Mouse (Mus musculus) spleen, postnatal 10 days (tissue): ENCODE measurements around the gene Gm11487.
"Not testable (repeated sequence)": the region's sequence is repeated elsewhere in the genome, so short reads cannot be mapped to it uniquely, and the experiment has no call there.

Source experiments
- DNase-seq, 2 experiments: peaks; one replicate each; pipeline ENCODE4 v3.0.0; 2021 to 2022; ENCODE audit warnings: low spot score in 2 of 2

The Gm11487 gene

DNA sequence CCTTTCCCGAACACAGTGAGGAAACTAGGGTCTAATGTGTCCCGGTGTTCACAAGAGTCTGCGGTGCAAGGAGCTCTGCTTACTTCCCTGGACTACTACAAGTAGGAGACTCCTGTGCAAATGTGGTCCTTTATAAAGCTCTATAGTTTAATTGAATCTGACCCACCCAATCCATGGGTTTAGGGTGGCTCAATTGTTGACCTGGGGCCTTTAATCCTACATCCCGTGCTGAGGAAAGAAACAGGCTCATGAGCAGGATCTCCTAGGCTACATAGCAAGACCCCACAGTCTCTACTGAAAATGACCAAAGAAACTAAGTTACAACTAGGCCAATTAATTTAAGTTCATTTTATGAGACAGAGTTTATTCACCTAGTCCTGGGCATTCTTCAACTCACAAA, at the start of gene Gm11487:
Gene Gm11487, minus strand, starts transcription at position 101 of the 400 bp plus-strand sequence.
- not testable (repeated sequence) for DNase-seq

DNA sequence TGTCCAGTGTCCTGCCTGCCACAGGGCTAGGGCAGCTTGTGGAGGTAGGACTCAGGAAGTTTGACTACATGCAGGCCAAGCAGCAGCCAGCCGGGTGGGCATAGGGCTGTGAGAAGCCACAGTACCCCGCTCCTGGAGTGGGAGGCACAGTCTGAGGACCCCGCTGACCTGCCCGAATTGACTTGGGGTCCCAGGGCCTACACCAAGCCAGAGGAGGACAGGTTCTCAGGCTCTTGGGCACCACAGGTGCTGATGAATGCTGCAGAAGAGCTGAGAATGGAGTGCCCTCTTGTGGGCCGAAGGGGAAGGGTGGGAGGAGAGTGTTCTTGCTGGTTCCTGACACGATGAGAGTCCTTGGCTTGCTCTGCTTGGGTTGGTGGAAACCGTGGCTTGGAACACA, 39.8 kb upstream of the Gm11487 start:
- no peak for DNase-seq

DNA sequence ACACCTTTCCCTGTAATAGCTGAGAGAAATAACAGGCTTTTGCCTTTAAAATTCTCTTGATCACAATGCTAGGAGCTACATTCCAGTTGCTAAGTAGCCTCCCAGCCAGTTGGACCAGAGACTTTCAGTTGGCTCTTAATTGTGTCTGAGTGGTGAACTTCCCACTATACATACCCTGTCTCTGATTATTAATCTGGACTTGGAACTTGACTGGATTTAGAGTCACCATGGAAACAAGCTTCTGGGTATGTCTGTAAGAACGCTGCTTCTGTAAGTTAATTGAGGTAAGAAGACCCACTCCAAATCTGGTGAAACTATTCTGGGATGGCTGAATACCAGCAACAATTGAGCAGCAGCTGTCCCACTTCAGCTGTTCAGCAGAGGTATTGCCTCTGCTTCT, 37.7 kb upstream of the Gm11487 start:
- no peak for DNase-seq

DNA sequence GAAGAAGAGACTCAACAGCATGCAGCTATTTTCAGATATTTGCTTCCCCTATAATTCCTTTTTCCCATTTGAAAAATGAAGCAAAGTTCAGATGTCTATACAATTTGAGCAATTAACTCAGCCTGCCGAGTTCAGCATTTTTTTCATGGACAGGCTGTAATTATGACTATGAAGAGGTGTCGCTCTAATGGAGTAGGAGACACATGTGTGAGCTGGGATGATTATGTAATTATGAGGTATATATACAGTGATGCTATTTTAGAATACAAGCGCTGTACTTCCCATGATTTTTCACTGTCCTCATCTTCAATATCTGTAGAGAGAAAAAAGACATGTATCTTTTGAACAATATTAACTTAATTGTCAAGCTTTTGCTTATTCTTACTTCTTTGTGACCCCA, 21.0 kb upstream of the Gm11487 start:
- no peak for DNase-seq

DNA sequence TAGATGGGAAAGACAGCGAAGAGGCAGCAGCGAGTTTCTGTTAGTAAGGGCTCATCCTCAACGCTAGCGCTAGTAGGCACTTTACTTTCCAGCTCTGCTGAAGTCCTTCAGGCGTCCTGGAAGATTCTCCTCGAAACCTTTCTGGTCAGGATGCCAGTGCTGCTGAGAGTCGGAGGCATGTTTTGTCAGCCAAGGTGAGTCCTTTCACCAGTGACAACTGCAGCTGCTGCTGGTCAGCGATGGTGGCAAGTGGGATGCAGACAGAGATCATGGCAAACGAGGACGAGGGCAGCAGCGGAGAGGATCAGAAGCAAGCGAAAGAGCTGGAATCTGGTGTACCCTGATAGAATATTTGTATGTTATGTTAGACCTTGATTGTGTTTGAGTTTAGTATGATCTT, 18.2 kb upstream of the Gm11487 start:
- DNase-seq: no peak

DNA sequence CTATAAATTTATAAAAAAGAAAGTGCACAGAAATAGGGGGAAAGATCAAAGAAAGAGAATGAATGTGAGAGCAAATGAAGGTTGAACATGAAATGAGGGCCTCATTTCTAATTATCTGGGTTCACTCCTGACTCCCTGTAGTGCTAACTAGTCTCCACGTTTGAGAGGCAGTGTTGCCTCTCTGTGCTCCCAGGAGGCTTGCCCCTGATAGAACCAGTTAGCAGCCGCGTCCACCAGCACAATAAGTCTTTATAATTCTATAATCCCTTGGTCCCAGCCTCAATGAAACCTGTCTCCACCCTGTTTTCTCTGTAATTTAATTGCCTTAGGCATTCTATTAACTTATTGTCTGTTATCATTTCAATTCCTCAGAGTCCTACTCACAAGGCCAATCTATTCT, 38.3 kb downstream of the Gm11487 start:
- DNase-seq: no peak
